Mouse (Mus musculus) liver, postnatal 0 days (tissue): ENCODE measurements around the gene Cpne2.

Experiments used
- CTCF ChIP-seq: sonication (generic); IDR thresholded peaks from 2 replicates; pipeline ENCODE4 v1.5.1; 2016; ENCODE audit warnings: antibody characterized with exemption, low read depth
- EP300 ChIP-seq: IDR thresholded peaks from 2 replicates; pipeline ENCODE4 v1.6.1; 2016; ENCODE audit warnings: antibody characterized with exemption, low read depth, mild to moderate bottlenecking

DNA sequence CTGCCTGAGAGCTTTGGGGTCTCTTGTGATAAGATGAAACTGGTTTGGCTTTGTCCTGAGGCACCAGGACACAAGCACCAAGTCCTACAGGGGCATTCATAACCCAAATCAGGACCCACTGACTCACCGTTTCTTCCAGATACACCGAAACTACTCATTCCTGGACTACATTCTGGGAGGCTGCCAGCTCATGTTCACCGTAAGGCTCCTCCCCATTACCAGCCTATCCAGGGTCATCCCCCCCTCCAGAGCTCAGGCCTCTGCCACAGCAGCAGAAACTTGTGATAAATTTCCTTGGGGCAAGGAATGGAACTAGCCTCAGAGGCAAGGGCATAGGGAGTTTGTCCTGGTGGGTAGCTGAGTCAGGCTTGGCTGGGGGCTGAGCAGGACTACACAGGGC, 24.5 kb downstream of the Cpne2 start:
- TF ChIP-seq CTCF (no peak), EP300 (no peak)
